Mouse (Mus musculus) natural killer cell, adult 2 months (primary cell): ENCODE measurements around the gene Hoga1.

ENCODE experiments used
- DNase-seq, 2 experiments: peaks; one replicate each; pipeline ENCODE4 v3.0.0; 2022; ENCODE audit warnings: low spot score in 2 of 2

The Hoga1 gene

GRCm38 (mm10) chr19:42045269-42046102 lies at the start of gene Hoga1:
Hoga1 (plus strand) TSS chr19:42045610.
- peak; percentile 13 to 40 for DNase-seq

- DNase-seq = no peak
These were observed 48.3 kb upstream of the Hoga1 start for GRCm38 (mm10) chr19:41997090-41997489.

- DNase-seq = no peak
These were observed 46.5 kb upstream of the Hoga1 start for GRCm38 (mm10) chr19:41998770-41999548.

GRCm38 (mm10) chr19:41999688-42000283 lies 45.6 kb upstream of the Hoga1 start:
- no peak for DNase-seq

GRCm38 (mm10) chr19:42000446-42000958 lies 44.9 kb upstream of the Hoga1 start:
- DNase-seq = no peak

- no peak for DNase-seq
These were observed 44.0 kb upstream of the Hoga1 start for GRCm38 (mm10) chr19:42001253-42001980.

DNA sequence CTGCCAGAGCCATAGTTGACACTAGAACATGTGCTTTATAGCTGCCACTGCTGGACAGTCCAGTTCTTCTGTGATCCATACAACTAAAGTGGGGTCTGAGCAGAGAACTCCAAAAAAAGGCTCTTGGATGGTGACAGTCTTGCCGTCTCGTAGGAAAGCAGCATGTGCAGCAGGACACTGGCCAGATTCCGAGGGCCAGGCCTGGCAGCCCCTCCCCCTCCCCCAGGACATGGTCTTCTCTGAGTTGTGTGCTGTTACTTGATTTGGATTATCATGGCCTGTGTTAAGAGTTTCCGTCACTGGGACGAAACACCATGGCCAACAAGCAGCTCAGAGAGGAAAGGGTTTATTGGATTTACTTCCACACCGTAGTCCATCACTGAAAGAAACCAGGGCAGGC lies 41.2 kb upstream of the Hoga1 start:
- DNase-seq = no peak

DNA sequence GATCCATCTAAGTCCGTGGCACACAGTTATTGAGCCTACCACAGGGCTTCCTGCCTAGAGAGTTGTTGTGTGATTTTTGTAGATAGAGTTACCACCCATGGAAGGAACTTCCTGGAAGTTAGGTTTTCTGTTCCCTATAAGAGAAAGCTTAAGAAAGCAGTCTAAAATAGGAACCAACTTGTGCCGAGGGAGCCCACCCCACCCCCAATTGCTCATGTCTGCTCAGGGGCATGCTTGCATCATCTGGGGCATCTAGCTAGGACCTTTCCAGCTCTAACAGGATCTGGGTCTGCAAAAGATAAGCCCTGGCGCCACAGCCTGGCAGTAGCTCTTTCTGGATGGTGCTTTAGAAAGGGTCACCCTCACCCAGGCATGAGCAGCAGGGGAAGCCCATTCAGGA lies 39.8 kb upstream of the Hoga1 start:
- DNase-seq = no peak

- no peak for DNase-seq
These were observed 38.8 kb upstream of the Hoga1 start for GRCm38 (mm10) chr19:42006568-42006967.

DNA sequence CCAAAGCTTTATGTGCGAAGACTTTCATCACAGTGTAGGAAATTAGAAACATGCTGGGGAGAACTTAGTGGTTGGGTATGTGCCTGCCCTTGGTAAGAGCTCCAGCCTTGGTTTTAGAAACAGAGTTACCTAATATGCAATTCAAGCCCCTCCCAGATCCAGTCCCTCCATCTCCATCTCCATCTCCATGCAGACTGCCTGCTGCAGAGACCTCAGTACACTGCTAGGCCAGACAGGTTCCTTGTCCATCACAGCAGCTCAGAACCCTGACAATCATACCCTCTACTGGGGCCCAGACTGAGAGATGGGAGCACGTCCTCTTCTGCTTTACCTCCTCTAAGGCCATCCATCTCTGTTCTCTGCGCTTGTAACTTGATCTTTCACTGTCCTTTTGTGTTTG lies 36.8 kb upstream of the Hoga1 start:
- DNase-seq = no peak

DNA sequence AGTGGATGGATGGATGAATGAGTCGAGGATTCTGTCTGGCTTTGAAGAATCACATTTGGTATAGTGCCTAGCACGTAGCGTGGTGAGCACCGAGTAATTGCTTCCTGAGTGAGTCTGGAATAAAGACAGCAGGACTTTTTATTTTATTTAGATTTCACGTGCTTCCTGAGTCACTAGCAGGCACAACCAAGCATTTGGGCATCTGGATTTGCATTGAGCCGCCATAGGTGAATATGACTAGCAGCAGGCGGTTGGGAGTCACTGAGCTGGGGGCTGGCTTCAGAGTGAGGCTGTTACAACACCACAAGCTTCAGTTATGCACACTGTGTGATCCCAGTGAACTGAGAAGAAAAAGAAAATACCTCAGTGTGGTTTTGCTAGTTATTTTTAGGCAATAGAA lies 36.3 kb upstream of the Hoga1 start:
- no peak for DNase-seq

DNA sequence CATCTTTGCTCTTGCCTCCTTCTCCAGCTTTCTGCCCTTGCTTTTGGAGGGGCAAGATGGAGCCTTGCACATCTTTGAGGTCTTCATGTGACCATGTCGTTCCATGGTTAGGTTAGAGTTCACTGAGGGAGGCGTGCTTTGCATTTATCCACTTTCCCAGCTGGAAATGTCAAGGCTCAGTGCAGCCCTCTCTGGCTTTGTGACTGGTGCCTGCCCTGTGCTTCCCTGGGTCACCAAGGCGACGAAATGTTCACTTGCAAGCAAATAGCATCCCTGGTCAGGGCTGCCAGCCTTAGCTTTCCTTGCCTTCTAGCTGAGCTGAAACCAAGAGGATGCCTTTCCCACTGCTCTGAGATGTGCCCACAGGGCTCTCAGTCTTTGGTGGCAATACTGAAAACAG lies 35.0 kb upstream of the Hoga1 start:
- DNase-seq = no peak

GRCm38 (mm10) chr19:42011123-42011522 lies 34.3 kb upstream of the Hoga1 start:
- no peak for DNase-seq

DNA sequence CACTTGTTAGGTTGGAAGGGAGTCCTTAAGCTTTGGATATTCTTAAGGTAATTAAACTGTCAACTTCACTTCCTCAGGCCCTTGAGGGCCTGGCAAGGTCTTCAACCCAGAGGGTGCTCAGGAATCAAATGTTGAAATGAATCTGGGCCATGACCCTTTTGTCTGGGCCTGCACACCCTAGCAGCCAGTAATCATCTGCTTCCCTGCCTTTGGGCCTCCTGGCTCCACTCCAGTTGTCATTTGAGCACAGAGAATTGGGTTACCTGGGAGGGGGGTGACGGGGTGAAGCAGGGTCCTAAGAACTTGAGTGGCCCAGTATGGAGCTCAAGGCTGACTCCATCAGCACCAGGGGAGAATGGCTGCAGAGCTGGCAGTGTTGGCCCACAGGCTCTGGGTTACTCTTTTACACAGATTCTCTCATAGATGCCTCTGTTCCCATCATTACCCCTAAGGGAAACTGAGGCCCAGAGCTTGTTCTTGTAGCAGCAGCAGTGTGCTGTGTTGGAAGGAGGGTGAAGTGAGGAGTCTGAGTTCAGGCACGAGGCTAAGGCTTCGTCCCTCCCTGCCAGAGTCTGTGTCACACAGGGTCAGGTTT lies 31.1 kb upstream of the Hoga1 start:
- no peak for DNase-seq

DNA sequence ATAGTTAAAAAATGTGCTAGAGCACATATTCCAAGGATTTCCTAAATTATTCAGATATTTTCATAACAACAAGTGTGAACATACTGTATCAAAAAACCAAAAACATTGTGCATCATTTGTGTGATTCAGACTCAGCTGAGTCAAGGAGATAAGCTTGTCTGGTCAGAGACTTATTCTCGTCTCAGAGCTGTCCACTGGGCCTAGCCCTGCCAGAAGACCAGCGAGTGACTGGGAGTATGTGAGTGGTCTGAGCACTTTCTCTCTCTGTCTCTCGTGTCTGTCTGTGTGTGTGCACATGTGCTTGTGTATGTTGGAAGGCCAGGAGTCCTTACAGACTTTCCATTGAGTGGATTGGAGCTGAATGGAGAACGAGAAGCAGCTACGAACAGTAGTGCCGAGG lies 30.4 kb upstream of the Hoga1 start:
- no peak for DNase-seq

DNA sequence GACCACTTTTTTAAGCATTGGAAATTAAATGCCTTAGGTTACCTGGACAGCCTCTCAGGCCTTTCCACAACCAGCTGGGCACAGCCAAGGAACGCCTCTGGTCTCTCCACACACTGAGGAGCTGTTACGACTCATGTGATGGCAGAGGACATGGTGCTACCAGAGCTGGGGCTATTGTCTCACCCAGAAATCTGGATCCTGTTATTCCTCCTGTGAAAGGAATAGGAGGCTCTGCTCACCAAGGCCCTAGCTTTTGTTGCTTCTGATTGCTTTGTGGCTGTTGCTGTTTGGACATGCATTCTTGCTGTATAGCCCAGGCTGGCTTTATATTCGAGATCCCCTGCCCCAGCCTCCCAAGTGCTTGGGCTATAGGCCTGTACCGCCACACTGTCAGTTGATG lies 29.2 kb upstream of the Hoga1 start:
- no peak for DNase-seq

DNA sequence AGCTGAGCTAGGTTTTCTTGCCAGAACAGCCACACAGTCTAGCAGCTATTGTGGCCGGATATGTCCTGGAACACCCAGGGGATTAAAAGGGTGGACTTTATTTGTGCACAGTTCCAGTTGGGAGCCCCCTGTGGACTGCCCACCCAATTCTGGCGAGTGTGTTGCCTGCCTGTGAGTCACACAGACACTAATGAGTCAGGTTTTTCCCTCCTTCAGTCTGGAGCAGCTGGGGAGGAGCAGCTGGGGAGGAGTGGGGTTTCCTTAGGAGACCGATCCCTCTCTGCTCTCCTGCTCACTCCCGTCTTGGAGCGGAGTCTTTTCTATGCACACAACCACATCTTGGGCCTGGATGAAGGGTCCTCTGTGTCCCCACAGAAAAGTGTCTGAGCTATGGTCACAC lies 28.6 kb upstream of the Hoga1 start:
- DNase-seq = no peak

DNA sequence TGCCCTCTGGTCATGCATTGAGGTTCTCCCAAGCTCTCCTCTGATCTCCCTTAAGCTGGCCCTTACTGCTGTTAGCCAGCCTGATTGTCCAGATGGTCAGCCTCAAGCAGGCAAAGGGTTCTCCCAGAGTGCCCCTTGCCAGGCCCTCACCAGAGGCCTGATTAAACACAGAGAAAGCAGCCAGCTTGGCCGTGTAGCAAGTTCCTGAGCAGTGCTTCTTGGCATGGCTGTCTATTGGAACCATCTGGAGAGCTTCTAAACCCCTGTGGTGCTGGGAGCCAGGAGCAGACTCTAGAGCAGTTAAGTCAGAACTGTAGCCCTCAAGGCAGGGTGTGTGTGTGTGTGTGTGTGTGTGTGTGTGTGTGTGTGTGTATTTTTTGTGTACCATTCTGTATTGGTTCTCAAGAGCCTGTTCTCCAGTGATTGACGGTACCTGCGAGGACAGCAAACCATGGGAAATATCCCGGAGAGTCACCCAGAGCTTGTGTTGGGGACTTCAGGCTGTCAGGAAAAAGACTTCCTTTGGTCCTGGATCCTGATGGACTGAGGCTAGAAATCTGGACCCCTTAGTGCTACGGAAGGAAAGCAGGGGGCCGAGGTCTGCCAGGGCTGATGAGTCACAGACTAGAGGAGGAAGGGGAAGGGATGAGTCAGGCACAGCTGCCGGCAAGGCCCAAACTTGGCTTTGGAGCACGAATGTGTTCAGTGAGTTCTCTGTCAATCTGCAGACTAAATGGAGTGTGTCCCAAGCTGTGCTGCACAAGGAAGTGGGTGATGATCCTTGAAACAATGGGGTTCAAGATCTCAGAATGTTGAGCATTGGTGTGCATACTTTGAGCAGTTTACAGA lies 27.8 kb upstream of the Hoga1 start:
- no peak for DNase-seq

- no peak for DNase-seq
These were observed 26.3 kb upstream of the Hoga1 start for GRCm38 (mm10) chr19:42019011-42019522.
